Mouse (Mus musculus) MEL (cell line): ENCODE results near the gene Kcnip1. TPM values are rescaled to one million over a fixed set of nuclear protein-coding genes. Genes with fewer than 3 reads are reported as not detected.

Experiments
- DNase-seq: peaks from one replicate; pipeline ENCODE4 v3.0.0; 2011; ENCODE audit warnings: low read depth, low spot score
- H3K27ac ChIP-seq: 2 replicates; pipeline ENCODE4 v1.5.1; 2012; ENCODE audit warnings: low read depth, mild to moderate bottlenecking, control low read depth, low read length, moderate library complexity; ENCODE audit not compliant: control insufficient read depth
- H3K27me3 ChIP-seq, 2 experiments: fragments of 150-350 bp in 1 of 2; sonication (generic) in 1 of 2; 2 replicates each; pipeline ENCODE4 v1.6.1; 2012; ENCODE audit warnings: low read length in 2 of 2, mild to moderate bottlenecking in 2 of 2, improper control_type of control experiment in 1 of 2, moderate library complexity in 1 of 2; ENCODE audit not compliant: insufficient read depth in 2 of 2, control insufficient read depth in 1 of 2
- H3K36me3 ChIP-seq, 2 experiments: 2 replicates each; pipeline ENCODE4 v1.6.1; 2012 to 2014; ENCODE audit warnings: low read length in 2 of 2, improper control_type of control experiment in 1 of 2, inconsistent platforms in 1 of 2, mild to moderate bottlenecking in 1 of 2; ENCODE audit not compliant: insufficient read depth in 2 of 2, control insufficient read depth in 1 of 2
- H3K4me1 ChIP-seq, 2 experiments: fragments of 150-350 bp in 1 of 2; sonication (generic) in 1 of 2; 2 replicates each; pipeline ENCODE4 v1.6.1; 2012; ENCODE audit warnings: low read length in 2 of 2, improper control_type of control experiment in 1 of 2, mild to moderate bottlenecking in 1 of 2; ENCODE audit not compliant: insufficient read depth in 2 of 2, control insufficient read depth in 1 of 2
- H3K4me3 ChIP-seq, 2 experiments: fragments of 150-350 bp in 1 of 2; sonication (generic) in 1 of 2; 2 replicates each; pipeline ENCODE4 v1.5.1; 2012; ENCODE audit warnings: low read depth in 2 of 2, low read length in 2 of 2, mild to moderate bottlenecking in 2 of 2, moderate library complexity in 2 of 2, control low read depth in 1 of 2, improper control_type of control experiment in 1 of 2; ENCODE audit not compliant: control insufficient read depth in 1 of 2, insufficient read depth in 1 of 2
- H3K79me2 ChIP-seq: 2 replicates; pipeline ENCODE4 v1.6.1; 2012; ENCODE audit warnings: mild to moderate bottlenecking, low read length, moderate library complexity; ENCODE audit not compliant: control insufficient read depth, poor library complexity, insufficient read depth
- H3K9ac ChIP-seq: 2 replicates; pipeline ENCODE4 v1.6.1; 2012; ENCODE audit warnings: low read depth, mild to moderate bottlenecking, control low read depth, low read length, moderate library complexity; ENCODE audit not compliant: control insufficient read depth, poor library complexity, severe bottlenecking
- H3K9me3 ChIP-seq: fragments of 150-350 bp; sonication (generic); replicated peaks from 2 replicates; pipeline ENCODE4 v1.6.1; 2012; ENCODE audit warnings: mild to moderate bottlenecking, low read length, improper control_type of control experiment, moderate library complexity; ENCODE audit not compliant: insufficient read depth
- CTCF ChIP-seq, 3 experiments: IDR thresholded peaks in 2 of 3; conservative IDR thresholded peaks in 1 of 3; 2 replicates each; pipeline ENCODE4 v1.5.1; 2011 to 2012; ENCODE audit warnings: low read length in 3 of 3, low read depth in 2 of 3, mild to moderate bottlenecking in 2 of 3, improper control_type of control experiment in 1 of 3, inconsistent platforms in 1 of 3, mixed read lengths in 1 of 3, moderate library complexity in 1 of 3; ENCODE audit not compliant: control insufficient read depth in 1 of 3, insufficient read depth in 1 of 3, poor library complexity in 1 of 3, severe bottlenecking in 1 of 3
- ELF1 ChIP-seq: IDR thresholded peaks from 2 replicates; pipeline ENCODE4 v1.6.1; 2014; ENCODE audit warnings: low read depth, mild to moderate bottlenecking, inconsistent platforms, low read length, improper control_type of control experiment, moderate library complexity
- GABPA ChIP-seq: IDR thresholded peaks from 2 replicates; pipeline ENCODE4 v1.6.1; 2012; ENCODE audit warnings: low read depth, mild to moderate bottlenecking, inconsistent platforms, low read length, improper control_type of control experiment, moderate library complexity
- GATA1 ChIP-seq: IDR thresholded peaks from 2 replicates; pipeline ENCODE4 v1.6.1; 2011; ENCODE audit warnings: low read depth, low read length, improper control_type of control experiment
- HCFC1 ChIP-seq: IDR thresholded peaks from 2 replicates; pipeline ENCODE4 v1.6.1; 2012; ENCODE audit warnings: low read depth, mild to moderate bottlenecking, inconsistent platforms, low read length, improper control_type of control experiment, moderate library complexity
- KAT2A ChIP-seq: conservative IDR thresholded peaks from 2 replicates; pipeline ENCODE4 v1.6.1; 2012; ENCODE audit warnings: low read depth, low read length, improper control_type of control experiment, inconsistent platforms
- MAX ChIP-seq: IDR thresholded peaks from 2 replicates; pipeline ENCODE4 v1.6.1; 2011; ENCODE audit warnings: low read length, improper control_type of control experiment
- MAZ ChIP-seq: IDR thresholded peaks from 2 replicates; pipeline ENCODE4 v1.6.1; 2012; ENCODE audit warnings: low read depth, mild to moderate bottlenecking, inconsistent platforms, low read length, improper control_type of control experiment
- POLR2A ChIP-seq, 2 experiments: IDR thresholded peaks; 2 replicates each; pipeline ENCODE4 v1.6.1; 2011 to 2012; ENCODE audit warnings: low read length in 2 of 2, mild to moderate bottlenecking in 2 of 2, control low read depth in 1 of 2, improper control_type of control experiment in 1 of 2, low read depth in 1 of 2, moderate library complexity in 1 of 2; ENCODE audit not compliant: control insufficient read depth in 1 of 2, insufficient read depth in 1 of 2, poor library complexity in 1 of 2
- POLR2AphosphoS5 ChIP-seq: IDR thresholded peaks from 2 replicates; pipeline ENCODE4 v1.6.1; 2012; ENCODE audit warnings: low read depth, borderline replicate concordance, mild to moderate bottlenecking, inconsistent platforms, low read length, moderate library complexity, mixed read lengths
- SIN3A ChIP-seq: IDR thresholded peaks from 2 replicates; pipeline ENCODE4 v1.6.1; 2012; ENCODE audit warnings: low read length, improper control_type of control experiment, inconsistent platforms
- SMC3 ChIP-seq: IDR thresholded peaks from 2 replicates; pipeline ENCODE4 v1.6.1; 2011; ENCODE audit warnings: low read depth, low read length, improper control_type of control experiment
- TAL1 ChIP-seq: IDR thresholded peaks from 2 replicates; pipeline ENCODE4 v1.6.1; 2012; ENCODE audit warnings: mild to moderate bottlenecking, inconsistent platforms, low read length, moderate library complexity, mixed read lengths
- TBP ChIP-seq: IDR thresholded peaks from 2 replicates; pipeline ENCODE4 v1.8.0; 2011; ENCODE audit warnings: low read depth, low read length, improper control_type of control experiment
- UBTF ChIP-seq: IDR thresholded peaks from 2 replicates; pipeline ENCODE4 v1.6.1; 2012; ENCODE audit warnings: low read depth, mild to moderate bottlenecking, inconsistent platforms, low read length, improper control_type of control experiment, moderate library complexity, borderline replicate concordance; ENCODE audit not compliant: insufficient read depth
- USF2 ChIP-seq, 2 experiments: IDR thresholded peaks; 2 replicates each; pipeline ENCODE4 v1.6.1; 2011 to 2012; ENCODE audit warnings: improper control_type of control experiment in 2 of 2, low read length in 2 of 2, borderline replicate concordance in 1 of 2, inconsistent platforms in 1 of 2, low read depth in 1 of 2, mild to moderate bottlenecking in 1 of 2; ENCODE audit not compliant: insufficient read depth in 1 of 2
- ZKSCAN1 ChIP-seq: IDR thresholded peaks from 2 replicates; pipeline ENCODE4 v1.6.1; 2012; ENCODE audit warnings: low read depth, mild to moderate bottlenecking, inconsistent platforms, low read length, improper control_type of control experiment, moderate library complexity
- ZMIZ1 ChIP-seq: IDR thresholded peaks from 2 replicates; pipeline ENCODE4 v1.6.1; 2012; ENCODE audit warnings: low read depth, mild to moderate bottlenecking, inconsistent platforms, low read length, improper control_type of control experiment, moderate library complexity
- polyA plus RNA-seq, 2 experiments: library from polyadenylated mRNA; stranded (reverse) in 1 of 2; unstranded in 1 of 2; fragments of >175 nt in 1 of 2; fragments of >200 nt in 1 of 2; gene quantifications; 2 replicates each; pipeline versions ENCODE4 v1.2.1 to v1.2.4; 2012; ENCODE audit warnings: low replicate concordance in 2 of 2, low read depth in 1 of 2; ENCODE audit not compliant: insufficient read length in 2 of 2, insufficient read depth in 1 of 2, missing spikeins in 1 of 2
- total RNA-seq: library from RNA; depleted of rRNA; stranded (reverse); fragments of 300-350 nt; gene quantifications from 2 replicates; pipeline ENCODE4 v1.2.3, GENCODE M21; 2012

The Kcnip1 gene
- total and polyA plus RNA-seq, 3 experiments = 0.04 to 0.06 TPM; not detected in 1

GRCm38 (mm10) chr11:33592826-33593225 is 400.1 kb downstream of the Kcnip1 start:
- no peak overlapping the region for H3K27ac ChIP-seq
- H3K4me3 ChIP-seq = no peak overlapping the region
- no peaks in the 10 kb centered on the region for H3K36me3 ChIP-seq
- H3K79me2 ChIP-seq = no peaks in the 10 kb centered on the region
- no peaks in the 10 kb centered on the region for H3K4me1 ChIP-seq
- no peaks in the 10 kb centered on the region for H3K27me3 ChIP-seq
- no peak overlapping the region for H3K9ac ChIP-seq
- DNase-seq = no peak
- no peaks in the 10 kb centered on the region for H3K9me3 ChIP-seq
- TF ChIP-seq ELF1 (no peak), SIN3A (no peak), MAZ (no peak), ZKSCAN1 (no peak), SMC3 (no peak), KAT2A (no peak), HCFC1 (no peak)

GRCm38 (mm10) chr11:33590771-33591170 is 402.2 kb downstream of the Kcnip1 start:
- no peaks in the 10 kb centered on the region for H3K36me3 ChIP-seq
- no peak overlapping the region for H3K27ac ChIP-seq
- TF ChIP-seq MAX (no peak), TAL1 (no peak), TBP (no peak), UBTF (no peak), GATA1 (no peak), HCFC1 (no peak), POLR2A (IDR thresholded peaks at IDR 0.05; ENCODE audit: control insufficient read depth in 1 of 2, insufficient read depth in 1 of 2, low read depth in 1 of 2, low read length in 2 of 2, poor library complexity in 1 of 2) (no peak), GABPA (no peak), POLR2AphosphoS5 (no peak), USF2 (IDR thresholded peaks at IDR 0.05; ENCODE audit: borderline replicate concordance in 1 of 2, insufficient read depth in 1 of 2, low read depth in 1 of 2, low read length in 2 of 2) (no peak), CTCF (IDR thresholded peaks at IDR 0.05 in 2 of 3, conservative IDR thresholded peaks at IDR 0.05 in 1 of 3; ENCODE audit: control insufficient read depth in 1 of 3, insufficient read depth in 1 of 3, low read depth in 2 of 3, low read length in 3 of 3, poor library complexity in 1 of 3, severe bottlenecking in 1 of 3) (no peak), ZMIZ1 (no peak)
- H3K4me3 ChIP-seq = no peak overlapping the region
- no peak for DNase-seq
- H3K9me3 ChIP-seq = no peaks in the 10 kb centered on the region
- H3K27me3 ChIP-seq = no peaks in the 10 kb centered on the region
- no peaks in the 10 kb centered on the region for H3K79me2 ChIP-seq
- H3K9ac ChIP-seq = no peak overlapping the region
- no peaks in the 10 kb centered on the region for H3K4me1 ChIP-seq
